Mouse (Mus musculus): ENCODE results near the gene Hexa. TPM values are rescaled to one million over a fixed set of nuclear protein-coding genes. Genes with fewer than 3 reads are reported as not detected.

Gene Hexa
- polyA plus RNA-seq, 1 experiment from 2014 or later: 87.9 TPM

DNA sequence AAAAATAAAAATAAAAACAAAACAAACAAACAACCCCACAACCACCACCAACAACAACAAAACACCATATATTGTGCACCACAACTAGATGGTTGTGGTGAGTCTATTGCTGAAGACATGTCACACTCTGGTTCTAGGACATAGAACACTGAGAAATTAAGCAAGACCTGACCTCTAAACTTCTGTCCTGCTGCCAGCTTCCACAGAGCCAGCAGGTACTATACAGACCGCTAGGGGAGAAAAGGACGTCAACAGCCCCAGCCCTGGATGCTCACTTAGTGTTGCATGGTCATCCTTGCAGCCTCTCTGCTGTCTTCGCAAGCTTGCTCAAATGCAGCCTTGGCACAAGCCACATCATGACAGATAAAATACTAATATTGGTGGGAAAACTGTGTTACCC, 11.8 kb upstream of the Hexa start:
- Histone ChIP-seq H3K4me1 (ENCODE audit: control insufficient read depth, insufficient read depth, low read length) (no peaks in the 10 kb centered on the region), H3K36me3 (ENCODE audit: control insufficient read depth, insufficient read depth, low read length) (no peaks in the 10 kb centered on the region), H3K4me2 (ENCODE audit: low read depth, low read length) (no peak overlapping the region), H3K4me3 (replicated peaks; ENCODE audit: low read length) (no peak overlapping the region), H3K9ac (ENCODE audit: low read length) (no peak overlapping the region), H3K27me3 (ENCODE audit: control insufficient read depth, insufficient read depth, low read length) (no peaks in the 10 kb centered on the region), H3K9me3 (replicated peaks; ENCODE audit: control insufficient read depth, low read length) (no peaks in the 10 kb centered on the region), H3K27ac (ENCODE audit: low read length) (no peak overlapping the region)
- ATAC-seq (ENCODE audit: insufficient read depth, low FRiP score): no peak
- WGBS: 79% methylated on average over 3 of the region's 3 CpGs

GRCm38 (mm10) chr9:59528274-59528673, 11.1 kb upstream of the Hexa start:
- no peaks in the 10 kb centered on the region for H3K4me1 ChIP-seq (ENCODE audit: control insufficient read depth, insufficient read depth, low read length)
- no peak overlapping the region for H3K4me3 ChIP-seq (replicated peaks; ENCODE audit: low read length)
- WGBS: 79% methylated on average over 2 of the region's 2 CpGs
- ATAC-seq (ENCODE audit: insufficient read depth, low FRiP score): no peak
- H3K36me3 ChIP-seq (ENCODE audit: control insufficient read depth, insufficient read depth, low read length): no peaks in the 10 kb centered on the region
- H3K9ac ChIP-seq (ENCODE audit: low read length): no peak overlapping the region
- no peak overlapping the region for H3K27ac ChIP-seq (ENCODE audit: low read length)
- no peaks in the 10 kb centered on the region for H3K27me3 ChIP-seq (ENCODE audit: control insufficient read depth, insufficient read depth, low read length)
- no peak overlapping the region for H3K4me2 ChIP-seq (ENCODE audit: low read depth, low read length)
- no peaks in the 10 kb centered on the region for H3K9me3 ChIP-seq (replicated peaks; ENCODE audit: control insufficient read depth, low read length)

DNA sequence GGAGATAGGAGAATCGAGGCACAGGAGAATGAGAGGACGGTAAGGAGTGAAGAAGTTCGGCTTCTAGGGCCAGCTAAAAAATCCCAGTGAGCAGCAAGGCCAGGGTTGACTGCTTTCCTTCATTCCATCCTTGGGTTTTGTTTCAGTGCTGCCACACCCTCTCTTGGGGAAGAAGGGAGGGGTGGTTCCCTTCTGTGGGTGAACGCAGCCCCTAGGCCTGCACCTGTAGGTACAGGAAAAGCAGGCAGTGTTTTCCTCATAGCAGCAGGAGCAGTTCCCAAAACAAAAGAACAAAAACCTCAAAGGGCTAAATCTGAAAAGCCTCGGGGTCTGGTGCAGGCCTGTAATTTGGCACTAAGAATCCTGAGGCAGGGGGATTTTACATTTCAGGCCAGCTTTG, 7.7 kb upstream of the Hexa start:
- Histone ChIP-seq H3K4me1 (ENCODE audit: control insufficient read depth, insufficient read depth, low read length) (no peaks in the 10 kb centered on the region), H3K4me2 (ENCODE audit: low read depth, low read length) (no peak overlapping the region), H3K9me3 (replicated peaks; ENCODE audit: control insufficient read depth, low read length) (no peaks in the 10 kb centered on the region), H3K36me3 (ENCODE audit: control insufficient read depth, insufficient read depth, low read length) (no peaks in the 10 kb centered on the region), H3K27me3 (ENCODE audit: control insufficient read depth, insufficient read depth, low read length) (no peaks in the 10 kb centered on the region), H3K27ac (ENCODE audit: low read length) (no peak overlapping the region), H3K9ac (ENCODE audit: low read length) (no peak overlapping the region), H3K4me3 (replicated peaks; ENCODE audit: low read length) (no peak overlapping the region)
- WGBS: 46% methylated on average over 5 of the region's 5 CpGs
- no peak for ATAC-seq (ENCODE audit: insufficient read depth, low FRiP score)

DNA sequence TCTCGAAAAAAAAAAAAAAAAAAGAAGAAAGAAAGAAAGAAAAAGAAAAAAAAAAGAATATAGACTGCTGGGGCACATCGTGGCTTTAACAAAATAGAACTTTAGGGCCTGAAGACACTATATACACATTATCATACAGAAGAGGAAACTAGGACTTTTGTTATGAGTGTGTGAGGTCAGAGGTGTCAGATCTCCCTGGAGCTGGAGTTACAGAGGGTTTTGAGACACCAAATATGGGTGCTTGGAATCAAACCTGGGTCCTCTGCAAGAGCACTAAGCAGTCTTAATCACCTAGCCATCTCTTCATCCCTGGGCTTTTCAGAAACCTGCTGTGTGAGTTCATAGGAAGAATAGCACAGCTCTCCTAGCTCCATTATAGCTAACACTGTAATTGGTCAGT, 5.9 kb upstream of the Hexa start:
- H3K4me2 ChIP-seq (ENCODE audit: low read depth, low read length): no peak overlapping the region
- no peaks in the 10 kb centered on the region for H3K36me3 ChIP-seq (ENCODE audit: control insufficient read depth, insufficient read depth, low read length)
- ATAC-seq (ENCODE audit: insufficient read depth, low FRiP score): no peak
- H3K4me3 ChIP-seq (replicated peaks; ENCODE audit: low read length): no peak overlapping the region
- H3K27me3 ChIP-seq (ENCODE audit: control insufficient read depth, insufficient read depth, low read length): peaks cover 5% of the 10 kb centered on the region; the same call in 1 of the 2 replicates
- 73% methylated on average over 2 of the region's 2 CpGs for WGBS
- H3K9me3 ChIP-seq (replicated peaks; ENCODE audit: control insufficient read depth, low read length): no peaks in the 10 kb centered on the region
- no peak overlapping the region for H3K27ac ChIP-seq (ENCODE audit: low read length)
- no peak overlapping the region for H3K9ac ChIP-seq (ENCODE audit: low read length)
- H3K4me1 ChIP-seq (ENCODE audit: control insufficient read depth, insufficient read depth, low read length): no peaks in the 10 kb centered on the region

- WGBS: 68% methylated on average over 4 of the region's 4 CpGs
- Histone ChIP-seq H3K4me3 (replicated peaks; ENCODE audit: low read length) (no peak overlapping the region), H3K4me1 (ENCODE audit: control insufficient read depth, insufficient read depth, low read length) (no peaks in the 10 kb centered on the region), H3K9me3 (replicated peaks; ENCODE audit: control insufficient read depth, low read length) (no peaks in the 10 kb centered on the region), H3K27ac (ENCODE audit: low read length) (no peak overlapping the region), H3K27me3 (ENCODE audit: control insufficient read depth, insufficient read depth, low read length) (peaks cover 5% of the 10 kb centered on the region; the same call in 1 of the 2 replicates), H3K36me3 (ENCODE audit: control insufficient read depth, insufficient read depth, low read length) (no peaks in the 10 kb centered on the region), H3K4me2 (ENCODE audit: low read depth, low read length) (no peak overlapping the region), H3K9ac (ENCODE audit: low read length) (no peak overlapping the region)
- no peak for ATAC-seq (ENCODE audit: insufficient read depth, low FRiP score)
Observed at GRCm38 (mm10) chr9:59533889-59534288, 5.5 kb upstream of the Hexa start.

DNA sequence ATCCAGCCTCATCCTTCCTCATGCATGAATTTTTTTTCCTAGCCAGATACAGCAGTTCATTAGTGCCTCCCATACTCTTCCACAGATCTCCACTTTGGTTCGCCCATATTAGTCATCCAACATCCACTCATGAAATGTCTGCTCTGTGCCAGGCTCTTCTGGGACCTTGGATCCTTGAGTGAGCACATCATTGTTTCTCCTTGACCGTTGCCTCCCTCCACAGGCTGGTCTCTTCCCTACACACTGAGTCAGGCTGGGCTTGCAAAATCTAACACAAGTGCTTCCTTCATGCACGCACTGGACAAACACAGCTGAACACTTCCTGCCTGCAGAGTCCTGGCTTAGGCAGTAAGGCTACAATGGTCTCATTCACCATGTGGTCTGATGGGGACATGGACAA, 1.7 kb upstream of the Hexa start:
- peaks cover 5% of the 10 kb centered on the region; the same call in 1 of the 2 replicates for H3K27me3 ChIP-seq (ENCODE audit: control insufficient read depth, insufficient read depth, low read length)
- ATAC-seq (ENCODE audit: insufficient read depth, low FRiP score): no peak

DNA sequence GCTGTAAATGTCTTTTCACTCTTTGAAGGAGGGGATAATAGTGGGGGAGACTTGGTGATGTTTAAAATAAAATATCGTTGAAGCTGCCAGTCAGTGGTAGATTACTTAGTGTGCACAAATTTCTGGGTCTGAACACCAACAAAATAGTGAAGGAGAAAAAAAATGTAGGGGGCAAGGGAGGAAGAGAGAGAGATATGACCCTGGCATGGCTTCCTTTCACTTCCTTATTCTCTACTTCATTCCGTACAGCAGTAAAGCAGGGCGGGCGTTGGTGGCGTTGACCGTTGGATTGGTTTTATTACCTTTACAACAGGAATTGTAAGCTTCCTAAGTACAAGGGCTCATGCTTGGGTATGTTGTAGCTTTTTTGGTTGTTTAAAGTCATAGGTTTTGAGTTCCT, 2.3 kb downstream of the Hexa start:
- 0 out of 2 replicates have a peak overlapping the region, but pooled peaks have one; percentile 1 for H3K4me2 ChIP-seq (ENCODE audit: low read depth, low read length)
- H3K27me3 ChIP-seq (ENCODE audit: control insufficient read depth, insufficient read depth, low read length): peaks cover 5% of the 10 kb centered on the region; the same call in 1 of the 2 replicates
- no peak overlapping the region for H3K9ac ChIP-seq (ENCODE audit: low read length)
- H3K9me3 ChIP-seq (replicated peaks; ENCODE audit: control insufficient read depth, low read length): no peaks in the 10 kb centered on the region
- no peak overlapping the region for H3K27ac ChIP-seq (ENCODE audit: low read length)
- no peak for ATAC-seq (ENCODE audit: insufficient read depth, low FRiP score)
- WGBS: 89% methylated on average over 6 of the region's 6 CpGs
- H3K4me3 ChIP-seq (replicated peaks; ENCODE audit: low read length): no peak overlapping the region
- peaks cover 7% of the 10 kb centered on the region for H3K4me1 ChIP-seq (ENCODE audit: control insufficient read depth, insufficient read depth, low read length)
- no peaks in the 10 kb centered on the region for H3K36me3 ChIP-seq (ENCODE audit: control insufficient read depth, insufficient read depth, low read length)

More for the DNA sequence above, 1.7 kb upstream of the Hexa start:
- Histone ChIP-seq H3K4me1 (ENCODE audit: control insufficient read depth, insufficient read depth, low read length) (peaks cover 7% of the 10 kb centered on the region), H3K9me3 (replicated peaks; ENCODE audit: control insufficient read depth, low read length) (no peaks in the 10 kb centered on the region), H3K4me2 (ENCODE audit: low read depth, low read length) (no peak overlapping the region), H3K36me3 (ENCODE audit: control insufficient read depth, insufficient read depth, low read length) (no peaks in the 10 kb centered on the region), H3K4me3 (replicated peaks; ENCODE audit: low read length) (no peak overlapping the region), H3K27ac (ENCODE audit: low read length) (no peak overlapping the region), H3K9ac (ENCODE audit: low read length) (no peak overlapping the region)
- WGBS: 70% methylated on average over 3 of the region's 3 CpGs

GRCm38 (mm10) chr9:59542766-59543324, 3.5 kb downstream of the Hexa start:
- H3K27me3 ChIP-seq (ENCODE audit: control insufficient read depth, insufficient read depth, low read length): peaks cover 4% of the 10 kb centered on the region; the same call in 1 of the 2 replicates
- peaks cover 9% of the 10 kb centered on the region for H3K4me1 ChIP-seq (ENCODE audit: control insufficient read depth, insufficient read depth, low read length)
- H3K9ac ChIP-seq (ENCODE audit: low read length): no peak overlapping the region
- H3K4me2 ChIP-seq (ENCODE audit: low read depth, low read length): no peak overlapping the region
- H3K36me3 ChIP-seq (ENCODE audit: control insufficient read depth, insufficient read depth, low read length): no peaks in the 10 kb centered on the region
- no peak for ATAC-seq (ENCODE audit: insufficient read depth, low FRiP score)
- H3K27ac ChIP-seq (ENCODE audit: low read length): no peak overlapping the region
- H3K9me3 ChIP-seq (replicated peaks; ENCODE audit: control insufficient read depth, low read length): no peaks in the 10 kb centered on the region
- no peak overlapping the region for H3K4me3 ChIP-seq (replicated peaks; ENCODE audit: low read length)

DNA sequence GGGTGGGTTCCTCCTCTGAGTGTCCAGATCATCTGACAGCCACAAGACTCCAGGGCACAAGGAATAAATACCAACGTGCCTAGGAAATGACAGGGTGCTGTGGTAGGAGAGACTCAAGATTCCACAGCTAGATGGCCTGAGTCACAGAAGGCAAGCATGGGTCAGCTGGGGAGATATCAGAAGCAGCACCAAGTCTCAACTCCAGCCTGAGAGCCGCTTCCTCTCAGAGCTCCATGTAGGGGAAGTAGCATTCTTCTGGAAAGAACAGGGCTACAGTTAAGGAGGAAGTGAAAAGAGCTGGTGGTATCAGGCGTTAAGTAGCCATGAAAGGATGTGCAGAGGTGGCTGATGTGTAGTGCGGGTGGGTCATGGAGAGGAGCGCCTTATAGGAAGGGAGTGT, 5.4 kb downstream of the Hexa start:
- Histone ChIP-seq H3K27me3 (ENCODE audit: control insufficient read depth, insufficient read depth, low read length) (no peaks in the 10 kb centered on the region), H3K4me1 (ENCODE audit: control insufficient read depth, insufficient read depth, low read length) (peaks cover 9% of the 10 kb centered on the region), H3K9me3 (replicated peaks; ENCODE audit: control insufficient read depth, low read length) (no peaks in the 10 kb centered on the region), H3K4me2 (ENCODE audit: low read depth, low read length) (no peak overlapping the region), H3K9ac (ENCODE audit: low read length) (no peak overlapping the region), H3K4me3 (replicated peaks; ENCODE audit: low read length) (no peak overlapping the region), H3K36me3 (ENCODE audit: control insufficient read depth, insufficient read depth, low read length) (no peaks in the 10 kb centered on the region), H3K27ac (ENCODE audit: low read length) (no peak overlapping the region)
- ATAC-seq (ENCODE audit: insufficient read depth, low FRiP score): no peak
- WGBS: 75% methylated on average over 5 of the region's 5 CpGs
